Mouse (Mus musculus) liver, embryonic 13.5 days (tissue): ENCODE data around the gene Kat7. TPM values are rescaled to one million over a fixed set of nuclear protein-coding genes. Genes with fewer than 3 reads are reported as not detected.
A peak's percentile ranks its signal among the peaks of the same experiment; 100 is the strongest.

Experiments used
- ATAC-seq: fragments of 200-750 bp; cut with Nextera tagmentation; 2 replicates; pipeline ENCODE4 v1.8.0; 2017; ENCODE audit warnings: low read depth, mild to moderate bottlenecking, moderate number of reproducible peaks, moderate library complexity
- DNase-seq: peaks from one replicate; pipeline ENCODE4 v3.0.0; 2022
- H3K27ac ChIP-seq: fragments of 300-500 bp; sonication (generic); 2 replicates; pipeline ENCODE4 v1.5.1; 2015; ENCODE audit warnings: moderate library complexity, mild to moderate bottlenecking, inconsistent platforms
- H3K27me3 ChIP-seq: fragments of 300-500 bp; sonication (generic); 2 replicates; pipeline ENCODE4 v1.6.1; 2015; ENCODE audit warnings: mild to moderate bottlenecking, inconsistent platforms
- H3K36me3 ChIP-seq: fragments of 300-500 bp; sonication (generic); 2 replicates; pipeline ENCODE4 v1.6.1; 2015; ENCODE audit warnings: mild to moderate bottlenecking, inconsistent platforms
- H3K4me1 ChIP-seq: fragments of 300-500 bp; sonication (generic); replicated peaks from 2 replicates; pipeline ENCODE4 v1.6.1; 2015; ENCODE audit warnings: inconsistent platforms
- H3K4me2 ChIP-seq: fragments of 300-500 bp; sonication (generic); 2 replicates; pipeline ENCODE4 v1.6.1; 2015; ENCODE audit warnings: inconsistent platforms, mild to moderate bottlenecking, moderate library complexity
- H3K4me3 ChIP-seq: fragments of 300-500 bp; sonication (generic); replicated peaks from 2 replicates; pipeline ENCODE4 v1.5.1; 2015; ENCODE audit warnings: mild to moderate bottlenecking, inconsistent platforms
- H3K9ac ChIP-seq: fragments of 300-500 bp; sonication (generic); 2 replicates; pipeline ENCODE4 v1.6.1; 2015; ENCODE audit warnings: mild to moderate bottlenecking, inconsistent platforms
- H3K9me3 ChIP-seq: fragments of 300-500 bp; sonication (generic); replicated peaks from 2 replicates; pipeline ENCODE4 v1.6.1; 2016; ENCODE audit warnings: inconsistent platforms
- WGBS: fragments of 180-500 bp; shearing (Covaris S2); methylation state at CpG from one replicate; pipeline ENCODE4 v1.1.7; 2015; ENCODE audit not compliant: insufficient replicate concordance; 5-methylcytosine and 5-hydroxymethylcytosine counted together
- polyA plus RNA-seq: library from polyadenylated mRNA; unstranded; fragments of >200 nt; fragmentation: Nextera tagmentation; extraction: Ambion mirVana; gene quantifications from 2 replicates; pipeline ENCODE4 v1.2.1, GENCODE M21; 2015

Gene Kat7
- polyA plus RNA-seq, 1 experiment from 2014 or later: 33.4 TPM

DNA sequence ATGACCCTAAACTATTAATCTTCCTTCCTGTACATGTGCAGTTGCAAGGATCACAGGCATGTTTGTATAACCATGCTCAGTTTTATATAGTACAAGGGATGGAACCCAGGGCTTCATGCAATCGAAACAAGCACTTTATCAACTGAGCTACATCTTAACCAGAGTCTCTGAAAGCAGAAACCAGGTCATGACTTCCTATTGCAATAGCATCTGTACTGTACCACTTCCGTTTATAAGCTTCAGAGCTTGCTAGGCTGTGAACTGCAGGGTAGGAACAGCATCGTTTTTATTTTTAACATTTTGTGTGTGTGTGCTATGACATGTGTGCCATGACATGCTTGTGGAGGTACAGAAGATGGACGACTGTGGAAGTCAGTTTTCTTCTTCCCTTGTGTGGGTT is 23.2 kb upstream of the Kat7 start:
- H3K36me3 ChIP-seq: no peaks in the 10 kb centered on the region
- DNase-seq: no peak
- peak overlapping the region; percentile 92 for H3K27ac ChIP-seq
- no peaks in the 10 kb centered on the region for H3K9me3 ChIP-seq
- H3K4me1 ChIP-seq: peaks cover 61% of the 10 kb centered on the region
- H3K9ac ChIP-seq: peak overlapping the region; percentile 64
- H3K4me3 ChIP-seq: peak overlapping the region; percentile 1; the same call in 1 of the 2 replicates
- H3K27me3 ChIP-seq: no peaks in the 10 kb centered on the region
- WGBS: 21% methylated on average over 4 of the region's 4 CpGs
- ATAC-seq: no peak
- peak overlapping the region; percentile 48 for H3K4me2 ChIP-seq

GRCm38 (mm10) chr11:95330662-95331061 is 20.6 kb upstream of the Kat7 start:
- H3K27me3 ChIP-seq: no peaks in the 10 kb centered on the region
- no peak overlapping the region for H3K4me3 ChIP-seq
- H3K9me3 ChIP-seq: no peaks in the 10 kb centered on the region
- H3K27ac ChIP-seq: no peak overlapping the region
- ATAC-seq (no peak), DNase-seq (no peak)
- 41% methylated on average over 1 of the region's 1 CpGs for WGBS
- peaks cover 54% of the 10 kb centered on the region for H3K4me1 ChIP-seq
- H3K36me3 ChIP-seq: no peaks in the 10 kb centered on the region
- H3K9ac ChIP-seq: no peak overlapping the region
- H3K4me2 ChIP-seq: no peak overlapping the region

GRCm38 (mm10) chr11:95328629-95329028 is 18.6 kb upstream of the Kat7 start:
- no peak for ATAC-seq
- Histone ChIP-seq H3K4me3 (no peak overlapping the region), H3K27me3 (peaks cover 5% of the 10 kb centered on the region; the same call in 1 of the 2 replicates), H3K4me1 (peaks cover 37% of the 10 kb centered on the region), H3K9me3 (no peaks in the 10 kb centered on the region), H3K4me2 (no peak overlapping the region), H3K36me3 (no peaks in the 10 kb centered on the region), H3K9ac (no peak overlapping the region), H3K27ac (peak overlapping the region; percentile 27)
- WGBS: 85% methylated on average over 5 of the region's 5 CpGs
- no peak for DNase-seq

DNA sequence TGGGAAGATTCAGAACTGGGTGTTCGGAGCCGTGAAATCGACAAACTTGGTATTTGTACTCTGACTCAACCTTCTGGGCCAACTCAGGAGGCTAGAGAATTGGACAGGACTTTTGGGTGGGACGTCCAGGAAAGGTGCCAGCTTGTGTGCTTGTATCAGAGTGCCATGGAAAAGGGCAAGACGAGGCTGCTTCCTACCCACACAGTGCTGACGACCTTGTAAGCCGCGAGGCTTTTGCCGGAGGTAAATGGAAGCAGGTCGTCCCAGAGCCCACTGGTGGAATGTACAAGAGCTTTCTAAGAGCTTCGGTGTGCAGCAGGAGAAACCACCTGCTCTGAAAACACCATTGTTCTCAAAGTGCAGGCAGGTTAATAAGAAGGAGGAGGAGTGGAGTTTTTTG is 16.2 kb upstream of the Kat7 start:
- H3K4me1 ChIP-seq: peaks cover 24% of the 10 kb centered on the region
- H3K27me3 ChIP-seq: peaks cover 5% of the 10 kb centered on the region; the same call in 1 of the 2 replicates
- WGBS: 77% methylated on average over 11 of the region's 11 CpGs
- H3K4me2 ChIP-seq: no peak overlapping the region
- H3K27ac ChIP-seq: no peak overlapping the region; the same call in 1 of the 2 replicates
- H3K9me3 ChIP-seq: no peaks in the 10 kb centered on the region
- no peaks in the 10 kb centered on the region for H3K36me3 ChIP-seq
- ATAC-seq: no peak
- DNase-seq: no peak
- no peak overlapping the region for H3K4me3 ChIP-seq
- no peak overlapping the region for H3K9ac ChIP-seq

- WGBS: 76% methylated on average over 4 of the region's 4 CpGs
- Histone ChIP-seq H3K4me1 (peaks cover 27% of the 10 kb centered on the region), H3K27ac (no peak overlapping the region; the same call in 1 of the 2 replicates), H3K27me3 (peaks cover 5% of the 10 kb centered on the region; the same call in 1 of the 2 replicates), H3K4me2 (no peak overlapping the region), H3K9ac (no peak overlapping the region), H3K4me3 (no peak overlapping the region), H3K9me3 (no peaks in the 10 kb centered on the region), H3K36me3 (no peaks in the 10 kb centered on the region)
- ATAC-seq (no peak), DNase-seq (no peak)
These were observed 15.8 kb upstream of the Kat7 start for GRCm38 (mm10) chr11:95325832-95326231.

GRCm38 (mm10) chr11:95324181-95324580 is 14.1 kb upstream of the Kat7 start:
- Histone ChIP-seq H3K4me2 (no peak overlapping the region), H3K27me3 (peaks cover 5% of the 10 kb centered on the region; the same call in 1 of the 2 replicates), H3K27ac (no peak overlapping the region), H3K4me1 (peaks cover 39% of the 10 kb centered on the region), H3K9ac (no peak overlapping the region), H3K9me3 (no peaks in the 10 kb centered on the region), H3K4me3 (no peak overlapping the region), H3K36me3 (no peaks in the 10 kb centered on the region)
- 91% methylated on average over 10 of the region's 10 CpGs for WGBS
- DNase-seq (no peak), ATAC-seq (no peak)

DNA sequence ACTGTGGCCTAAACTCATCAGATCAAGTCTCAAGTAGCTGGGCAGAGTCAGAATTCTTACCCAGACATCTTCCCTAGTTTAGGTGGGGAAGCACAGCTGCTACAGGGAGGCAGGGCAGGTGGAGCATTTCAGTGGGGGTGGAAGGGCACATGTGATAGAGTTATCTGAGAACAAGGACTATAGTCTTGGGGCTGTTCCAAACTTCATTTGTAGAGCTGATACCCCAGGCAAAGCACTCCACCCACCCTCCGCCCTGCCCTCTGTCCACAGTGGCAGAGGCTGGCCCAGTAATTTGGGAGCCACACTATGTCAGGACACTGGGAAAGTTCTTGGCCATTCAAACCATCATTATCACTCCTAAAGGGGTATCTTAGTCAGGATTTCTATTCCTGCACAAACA is 10.0 kb upstream of the Kat7 start:
- Histone ChIP-seq H3K9ac (peak overlapping the region; percentile 51), H3K36me3 (no peaks in the 10 kb centered on the region), H3K4me3 (no peak overlapping the region), H3K4me2 (peak overlapping the region; percentile 44), H3K27ac (peak overlapping the region; percentile 85), H3K27me3 (peaks cover 5% of the 10 kb centered on the region; the same call in 1 of the 2 replicates), H3K4me1 (peaks cover 55% of the 10 kb centered on the region), H3K9me3 (no peaks in the 10 kb centered on the region)
- peak; percentile 66 for DNase-seq
- ATAC-seq: peak; percentile 96
- WGBS: 23% methylated on average over 1 of the region's 1 CpGs

GRCm38 (mm10) chr11:95319506-95319905 is 9.5 kb upstream of the Kat7 start:
- Histone ChIP-seq H3K27ac (peak overlapping the region; percentile 85), H3K9ac (peak overlapping the region; percentile 49), H3K4me3 (no peak overlapping the region), H3K36me3 (no peaks in the 10 kb centered on the region), H3K4me2 (peak overlapping the region; percentile 44), H3K9me3 (no peaks in the 10 kb centered on the region), H3K27me3 (peaks cover 3% of the 10 kb centered on the region; the same call in 1 of the 2 replicates), H3K4me1 (peaks cover 57% of the 10 kb centered on the region)
- DNase-seq: no peak
- no peak for ATAC-seq
- 50% methylated on average over 1 of the region's 1 CpGs for WGBS

GRCm38 (mm10) chr11:95318116-95318515 is 8.1 kb upstream of the Kat7 start:
- H3K4me3 ChIP-seq: no peak overlapping the region

GRCm38 (mm10) chr11:95315215-95315955 is 5.3 kb upstream of the Kat7 start:
- H3K9me3 ChIP-seq: no peaks in the 10 kb centered on the region
- no peak overlapping the region for H3K9ac ChIP-seq
- DNase-seq (no peak), ATAC-seq (no peak)
- H3K4me1 ChIP-seq: peaks cover 67% of the 10 kb centered on the region
- no peak overlapping the region for H3K4me3 ChIP-seq
- WGBS: 80% methylated on average over 7 of the region's 7 CpGs
- H3K27me3 ChIP-seq: no peaks in the 10 kb centered on the region
- no peaks in the 10 kb centered on the region for H3K36me3 ChIP-seq
- no peak overlapping the region for H3K4me2 ChIP-seq
- no peak overlapping the region for H3K27ac ChIP-seq

More at GRCm38 (mm10) chr11:95318116-95318515, 8.1 kb upstream of the Kat7 start:
- Histone ChIP-seq H3K27me3 (no peaks in the 10 kb centered on the region), H3K4me2 (peak overlapping the region; percentile 44), H3K4me1 (peaks cover 64% of the 10 kb centered on the region), H3K36me3 (no peaks in the 10 kb centered on the region), H3K9ac (peak overlapping the region; percentile 49; the same call in 1 of the 2 replicates), H3K9me3 (no peaks in the 10 kb centered on the region), H3K27ac (peak overlapping the region; percentile 85)
- WGBS: 34% methylated on average over 9 of the region's 9 CpGs
- DNase-seq (peak; percentile 57), ATAC-seq (peak; percentile 75)

DNA sequence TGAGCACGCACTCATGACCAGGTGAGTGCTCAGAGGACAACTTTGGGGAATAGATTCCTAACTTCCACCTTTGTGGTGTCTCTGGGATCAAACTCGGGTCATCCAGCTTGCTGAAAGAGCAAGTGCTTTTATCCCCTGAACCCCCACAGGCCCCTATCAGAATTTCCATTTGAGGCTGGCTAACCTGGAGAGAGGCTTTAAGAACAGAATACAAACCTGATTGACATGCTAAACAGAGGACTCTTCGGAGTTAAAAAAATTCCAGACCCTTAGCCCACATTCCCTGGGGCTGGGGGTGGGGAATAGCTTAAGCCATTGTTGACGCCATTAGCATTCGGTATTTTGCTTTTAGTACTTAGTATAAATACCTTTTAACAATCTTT is 1.4 kb upstream of the Kat7 start:
- H3K27ac ChIP-seq: peak overlapping the region; percentile 98
- DNase-seq (no peak), ATAC-seq (no peak)
- WGBS: 52% methylated on average over 5 of the region's 5 CpGs
- peak overlapping the region; percentile 98 for H3K9ac ChIP-seq
- H3K4me1 ChIP-seq: peaks cover 59% of the 10 kb centered on the region
- no peaks in the 10 kb centered on the region for H3K9me3 ChIP-seq
- H3K27me3 ChIP-seq: no peaks in the 10 kb centered on the region
- peaks cover 6% of the 10 kb centered on the region for H3K36me3 ChIP-seq
- H3K4me3 ChIP-seq: peak overlapping the region; percentile 91
- H3K4me2 ChIP-seq: peak overlapping the region; percentile 70
